Mouse (Mus musculus): ENCODE measurements around the gene Ube4a. TPM values are rescaled to one million over a fixed set of nuclear protein-coding genes. Genes with fewer than 3 reads are reported as not detected.

Gene Ube4a
- total and polyA plus RNA-seq, 3 experiments, result 14.6 to 28.3 (median 18.2) TPM

DNA sequence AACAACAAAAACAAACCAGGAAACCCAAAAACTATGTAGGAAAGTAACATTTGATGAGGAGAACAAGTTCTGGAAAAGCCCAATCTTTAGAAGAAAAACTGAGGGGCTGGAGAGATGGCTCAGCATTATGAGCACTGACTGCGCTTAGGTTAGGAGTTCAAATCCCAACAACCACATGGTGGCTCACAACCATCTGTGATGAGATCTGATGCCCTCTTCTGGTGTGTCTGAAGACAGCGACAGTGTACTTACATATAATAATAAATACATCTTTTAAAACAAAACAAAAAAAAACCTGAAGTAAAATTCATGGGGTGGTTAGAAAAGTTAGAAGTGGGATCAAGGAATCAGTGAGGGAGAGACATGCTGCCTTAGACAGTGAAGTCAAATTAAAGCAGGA lies 43.9 kb downstream of the Ube4a start:
- dilution Hi-C loops (cut with MboI; ENCODE audit: extremely low pct_ligation_motif_present, extremely low pct_unique_long_range_greater_than_20kb, low sequenced_read_pairs) (no loop called here), in situ Hi-C loops (cut with MboI; ENCODE audit: low pct_ligation_motif_present, low pct_unique_long_range_greater_than_20kb, low sequenced_read_pairs) (no loop called here)
- Histone ChIP-seq H3K36me3 (replicated peaks in 1 of 2; ENCODE audit: control insufficient read depth in 1 of 2, insufficient read depth in 1 of 2, low read length in 1 of 2) (peaks cover 0 to 35% of the 10 kb centered on the region in 2 experiments), H3K4me1 (ENCODE audit: control insufficient read depth in 1 of 2, insufficient read depth in 2 of 2) (peaks cover 0 to 23% of the 10 kb centered on the region in 2 experiments; a peak in 2 of 4 replicates), H3K79me2 (replicated peaks; ENCODE audit: control insufficient read depth, extremely low read depth, insufficient read depth, poor library complexity, severe bottlenecking) (peaks cover 36% of the 10 kb centered on the region), H3K27me3 (replicated peaks) (no peaks in the 10 kb centered on the region), H3K9me3 (replicated peaks; ENCODE audit: low read length) (no peaks in the 10 kb centered on the region), H3K4me2 (ENCODE audit: insufficient read depth, low read depth, poor library complexity, severe bottlenecking) (peak overlapping the region; percentile 65), H3K27ac (ENCODE audit: insufficient read depth, low read depth) (no peak overlapping the region), H3K9ac (ENCODE audit: insufficient read depth, low read depth) (peak overlapping the region; percentile 79; the same call in 1 of the 2 replicates), H3K4me3 (replicated peaks in 1 of 3; ENCODE audit: low read depth in 2 of 3, low read length in 2 of 3, poor library complexity in 1 of 3) (peak overlapping the region in 2 of 3 experiments; percentile 88 to 98)
- peak; percentile 17 for DNase-seq (ENCODE audit: extremely low read depth)
- TF ChIP-seq NELFE (IDR thresholded peaks at IDR 0.05; ENCODE audit: low read depth, low read length) (no peak), JUND (conservative IDR thresholded peaks at IDR 0.05; ENCODE audit: low read depth, low read length) (no peak), NRF1 (IDR thresholded peaks at IDR 0.05; ENCODE audit: low read depth, low read length) (no peak), MYC (IDR thresholded peaks at IDR 0.05; ENCODE audit: low read depth, low read length) (0 out of 2 replicates have a peak, but pooled peaks have one; percentile 37), CTCF (conservative IDR thresholded peaks at IDR 0.05 in 1 of 2, IDR thresholded peaks at IDR 0.05 in 1 of 2; ENCODE audit: low read depth in 2 of 2, low read length in 2 of 2) (peak in 1 of 2 experiments; percentile 53; a peak in 2 of 4 replicates), SIN3A (IDR thresholded peaks at IDR 0.05; ENCODE audit: low read length) (no peak), SMC3 (IDR thresholded peaks at IDR 0.05; ENCODE audit: low read depth, low read length) (peak; percentile 10; the same call in 1 of the 2 replicates)

DNA sequence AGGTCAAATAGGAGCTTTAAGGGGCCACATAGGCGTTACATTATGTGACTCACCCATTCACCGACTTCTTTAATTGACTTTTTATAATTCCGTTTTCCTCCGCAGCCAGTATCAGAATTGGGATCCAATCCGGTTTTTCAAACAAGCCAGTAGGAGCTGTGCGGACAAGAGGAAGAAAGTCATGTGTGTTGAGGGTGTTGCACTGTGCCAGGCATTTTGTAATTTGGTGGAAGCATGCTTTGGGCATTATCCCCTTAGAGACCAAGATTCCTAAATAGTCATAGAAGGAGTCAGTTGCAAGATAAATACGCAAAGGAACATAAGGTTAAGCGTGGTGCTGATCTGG lies 44.3 kb downstream of the Ube4a start:
- no peaks in the 10 kb centered on the region for H3K27me3 ChIP-seq (replicated peaks)
- TF ChIP-seq PAX5 (IDR thresholded peaks at IDR 0.05; ENCODE audit: low read length), result no peak
- TF ChIP-seq NELFE (IDR thresholded peaks at IDR 0.05; ENCODE audit: low read depth, low read length), result 0 out of 2 replicates have a peak, but pooled peaks have one; percentile 16
- H3K79me2 ChIP-seq (replicated peaks; ENCODE audit: control insufficient read depth, extremely low read depth, insufficient read depth, poor library complexity, severe bottlenecking), result peaks cover 39% of the 10 kb centered on the region
- DNase-seq (ENCODE audit: extremely low read depth), result peak; percentile 65
- H3K36me3 ChIP-seq (replicated peaks in 1 of 2; ENCODE audit: control insufficient read depth in 1 of 2, insufficient read depth in 1 of 2, low read length in 1 of 2), result peaks cover 0 to 34% of the 10 kb centered on the region in 2 experiments
- in situ Hi-C loops (cut with MboI; ENCODE audit: low pct_ligation_motif_present, low pct_unique_long_range_greater_than_20kb, low sequenced_read_pairs) (no loop called here), dilution Hi-C loops (cut with MboI; ENCODE audit: extremely low pct_ligation_motif_present, extremely low pct_unique_long_range_greater_than_20kb, low sequenced_read_pairs) (no loop called here)
- peaks cover 0 to 23% of the 10 kb centered on the region in 2 experiments; a peak in 2 of 4 replicates for H3K4me1 ChIP-seq (ENCODE audit: control insufficient read depth in 1 of 2, insufficient read depth in 2 of 2)
- peak overlapping the region; percentile 79 for H3K9ac ChIP-seq (ENCODE audit: insufficient read depth, low read depth)
- no peaks in the 10 kb centered on the region for H3K9me3 ChIP-seq (replicated peaks; ENCODE audit: low read length)
- H3K4me3 ChIP-seq (replicated peaks in 1 of 3; ENCODE audit: low read depth in 2 of 3, low read length in 2 of 3, poor library complexity in 1 of 3), result peak overlapping the region; percentile 61 to 98 (median 88)
- peak overlapping the region; percentile 65 for H3K4me2 ChIP-seq (ENCODE audit: insufficient read depth, low read depth, poor library complexity, severe bottlenecking)
- H3K27ac ChIP-seq (ENCODE audit: insufficient read depth, low read depth), result no peak overlapping the region

DNA sequence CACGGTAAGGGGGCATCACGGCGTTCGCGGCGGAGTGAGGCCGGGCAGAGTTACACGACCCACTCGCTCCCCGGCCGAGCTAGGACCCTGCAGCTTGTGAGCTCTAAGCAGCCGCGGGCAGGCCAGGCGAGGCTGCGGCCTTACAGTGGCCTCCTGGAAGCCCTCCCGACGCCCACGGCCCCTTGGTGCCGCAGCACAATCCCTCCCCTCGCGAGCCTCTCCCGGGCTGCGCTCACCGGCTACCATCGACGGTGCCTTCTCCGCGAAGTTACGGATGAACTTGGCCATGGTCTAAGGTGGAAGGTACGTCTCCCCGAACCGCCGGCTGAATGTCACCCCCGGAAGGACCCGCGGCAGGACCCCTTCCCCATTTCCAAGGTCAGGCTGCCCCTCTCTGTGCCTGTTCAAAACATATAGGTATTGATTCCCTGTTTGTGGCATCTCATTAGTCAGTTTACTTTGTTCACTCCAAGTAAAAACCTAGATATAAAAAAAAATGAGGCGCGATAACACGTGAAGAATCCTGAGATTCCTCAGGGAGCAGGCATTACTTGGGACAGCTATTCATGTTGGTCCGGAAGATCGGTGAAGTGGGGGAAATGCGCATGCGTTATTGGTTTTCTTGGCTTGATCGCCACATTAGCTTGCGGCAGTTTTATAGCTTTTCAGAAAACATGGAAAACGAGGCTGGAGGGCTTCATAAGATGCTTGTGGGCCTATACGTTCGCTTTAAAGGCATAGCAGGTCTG lies 44.9 kb downstream of the Ube4a start, which contains the start of gene Atp5l:
Gene Atp5l (minus strand): TSS at position 369 of the 749 bp plus-strand sequence.
- peaks cover 0 to 31% of the 10 kb centered on the region in 2 experiments for H3K36me3 ChIP-seq (replicated peaks in 1 of 2; ENCODE audit: control insufficient read depth in 1 of 2, insufficient read depth in 1 of 2, low read length in 1 of 2)
- no peaks in the 10 kb centered on the region for H3K27me3 ChIP-seq (replicated peaks)
- in situ Hi-C loops (cut with MboI; ENCODE audit: low pct_ligation_motif_present, low pct_unique_long_range_greater_than_20kb, low sequenced_read_pairs) (no loop called here), dilution Hi-C loops (cut with MboI; ENCODE audit: extremely low pct_ligation_motif_present, extremely low pct_unique_long_range_greater_than_20kb, low sequenced_read_pairs) (no loop called here)
- H3K4me2 ChIP-seq (ENCODE audit: insufficient read depth, low read depth, poor library complexity, severe bottlenecking), result peak within 1 kb of the TSS; percentile 84
- H3K9me3 ChIP-seq (replicated peaks; ENCODE audit: low read length), result no peaks in the 10 kb centered on the region
- H3K27ac ChIP-seq (ENCODE audit: insufficient read depth, low read depth), result peak within 1 kb of the TSS; percentile 30
- H3K9ac ChIP-seq (ENCODE audit: insufficient read depth, low read depth), result peak within 1 kb of the TSS; percentile 99
- peak; percentile 95 for DNase-seq (ENCODE audit: extremely low read depth)
- H3K4me3 ChIP-seq (replicated peaks in 1 of 3; ENCODE audit: low read depth in 2 of 3, low read length in 2 of 3, poor library complexity in 1 of 3), result peak within 1 kb of the TSS; percentile 88 to 100 (median 98)
- H3K79me2 ChIP-seq (replicated peaks; ENCODE audit: control insufficient read depth, extremely low read depth, insufficient read depth, poor library complexity, severe bottlenecking), result peaks cover 44% of the 10 kb centered on the region
- H3K4me1 ChIP-seq (ENCODE audit: control insufficient read depth in 1 of 2, insufficient read depth in 2 of 2), result peaks cover 0 to 23% of the 10 kb centered on the region in 2 experiments; a peak in 2 of 4 replicates
- TF ChIP-seq KAT2A (IDR thresholded peaks at IDR 0.05; ENCODE audit: insufficient replicate concordance, low read length), result peak; percentile 75; the same call in 1 of the 2 replicates
- no peak for TF ChIP-seq JUND (conservative IDR thresholded peaks at IDR 0.05; ENCODE audit: low read depth, low read length)
- peak; percentile 82 for TF ChIP-seq POLR2A (IDR thresholded peaks at IDR 0.05; ENCODE audit: low read depth, low read length)
- no peak for TF ChIP-seq RAD21 (IDR thresholded peaks at IDR 0.05; ENCODE audit: low read depth, low read length)
- TF ChIP-seq BHLHE40 (IDR thresholded peaks at IDR 0.05; ENCODE audit: low read depth, low read length), result no peak
- TF ChIP-seq JUN (IDR thresholded peaks at IDR 0.05; ENCODE audit: insufficient read depth, low read depth, low read length), result no peak
- no peak; the same call in 1 of the 2 replicates for TF ChIP-seq MXI1 (IDR thresholded peaks at IDR 0.05; ENCODE audit: low read depth, low read length)
- TF ChIP-seq ZKSCAN1 (IDR thresholded peaks at IDR 0.05; ENCODE audit: borderline replicate concordance, low read depth, low read length), result no peak
- no peak for TF ChIP-seq CHD2 (IDR thresholded peaks at IDR 0.05; ENCODE audit: low read length)
- peak; percentile 88 for TF ChIP-seq TBP (conservative IDR thresholded peaks at IDR 0.05; ENCODE audit: low read depth, low read length)
- peak; percentile 43; the same call in 1 of the 2 replicates for TF ChIP-seq ZMIZ1 (IDR thresholded peaks at IDR 0.05; ENCODE audit: low read depth, low read length)
- TF ChIP-seq CTCF (conservative IDR thresholded peaks at IDR 0.05 in 1 of 2, IDR thresholded peaks at IDR 0.05 in 1 of 2; ENCODE audit: low read depth in 2 of 2, low read length in 2 of 2), result peak in 1 of 2 experiments; percentile 13; a peak in 1 of 4 replicates
- TF ChIP-seq NELFE (IDR thresholded peaks at IDR 0.05; ENCODE audit: low read depth, low read length), result peak; percentile 57
- no peak for TF ChIP-seq TCF12 (IDR thresholded peaks at IDR 0.05; ENCODE audit: low read depth, low read length)
- TF ChIP-seq EP300 (IDR thresholded peaks at IDR 0.05; ENCODE audit: low read length), result no peak
- TF ChIP-seq USF2 (conservative IDR thresholded peaks at IDR 0.05; ENCODE audit: low read depth, low read length), result no peak
- no peak for TF ChIP-seq ETS1 (conservative IDR thresholded peaks at IDR 0.05; ENCODE audit: low read depth, low read length)
- TF ChIP-seq E2F4 (IDR thresholded peaks at IDR 0.05; ENCODE audit: insufficient replicate concordance, low read depth, low read length), result no peak
